Mouse (Mus musculus): ENCODE results near the gene Trpc4ap.

- no peak for TF ChIP-seq CTCF (IDR thresholded peaks at IDR 0.05; ENCODE audit: insufficient read depth, low read length)
- no peak for TF ChIP-seq POLR2A (IDR thresholded peaks at IDR 0.05; ENCODE audit: borderline replicate concordance, extremely low read depth, low read depth, low read length)
Measured at GRCm38 (mm10) chr2:155641540-155642472, 50.4 kb downstream of the Trpc4ap start.
